Mouse (Mus musculus): Measurements from ENCODE around the gene Hist1h4m.

DNA sequence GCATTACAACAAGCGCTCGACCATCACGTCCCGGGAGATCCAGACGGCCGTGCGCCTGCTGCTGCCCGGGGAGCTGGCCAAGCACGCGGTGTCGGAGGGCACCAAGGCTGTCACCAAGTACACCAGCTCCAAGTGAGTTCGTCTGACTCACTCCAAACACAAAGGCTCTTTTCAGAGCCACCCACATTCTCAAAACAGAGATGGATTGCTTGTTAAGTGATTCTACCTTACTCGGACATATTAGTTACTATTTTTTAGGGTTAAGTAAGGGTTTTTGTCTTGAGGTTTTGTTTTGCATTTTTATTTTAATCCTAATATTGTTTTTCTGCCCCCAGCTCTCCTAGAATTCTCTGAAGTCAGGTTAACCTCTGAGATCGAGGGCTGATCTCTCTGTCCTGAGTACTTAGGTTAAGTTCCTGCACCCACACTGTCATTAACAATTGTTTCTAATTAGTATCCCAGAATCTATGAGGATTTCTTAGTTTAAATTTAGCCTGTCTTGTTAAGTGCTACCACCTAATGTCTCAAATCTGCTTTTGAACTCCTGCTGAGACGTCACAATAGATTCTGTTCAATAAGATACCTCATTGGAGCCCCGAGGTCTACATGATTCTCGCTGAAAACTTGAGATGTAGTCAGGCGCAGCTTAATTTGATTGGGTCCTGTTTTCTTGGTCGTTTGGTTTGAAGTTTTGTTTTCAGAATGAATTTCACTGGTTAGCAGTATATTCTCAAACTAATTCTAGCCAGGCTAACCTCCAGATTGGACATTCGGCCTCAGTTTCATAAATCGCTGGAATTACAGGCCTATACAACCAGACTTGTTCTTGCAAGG, 23.6 kb upstream of the Hist1h4m start:
- TF ChIP-seq CTCF (IDR thresholded peaks at IDR 0.05; ENCODE audit: extremely low read depth, insufficient read depth, insufficient read length, insufficient replicate concordance) (no peak), POLR2A (IDR thresholded peaks at IDR 0.05; ENCODE audit: low read depth, low read length) (no peak)

All from spleen, adult 2 months (tissue).